Mouse (Mus musculus): Measurements from ENCODE around the gene Ccdc43. TPM values are rescaled to one million over a fixed set of nuclear protein-coding genes. Genes with fewer than 3 reads are reported as not detected.

The Ccdc43 gene
- polyA plus RNA-seq, 1 experiment from 2014 or later, result 54.9 TPM

Small RNAs within 50 kb of the gene (microRNA-seq; reads per million reads assigned to microRNA genes)
- not detected for gene Gm22920

Other genes starting within 250 kb of the Ccdc43 start
- gene Itga2b, start 227.7 kb downstream of the Ccdc43 start, polyA plus RNA-seq (2016; fragmentation: Nextera tagmentation; extraction: Ambion mirVana), result 6.9 and 7.0 TPM in 2 replicates
- 66.5 and 77.6 TPM in 2 replicates for gene Gpatch8, start 141.4 kb downstream of the Ccdc43 start, polyA plus RNA-seq (2016; fragmentation: Nextera tagmentation; extraction: Ambion mirVana)
- gene Gm11627, start 118.3 kb downstream of the Ccdc43 start, polyA plus RNA-seq (2016; fragmentation: Nextera tagmentation; extraction: Ambion mirVana), result 5.3 and 7.4 TPM in 2 replicates
- 77.9 and 82.7 TPM in 2 replicates for gene Fzd2, start 93.4 kb downstream of the Ccdc43 start, polyA plus RNA-seq (2016; fragmentation: Nextera tagmentation; extraction: Ambion mirVana)
- 0.98 and 1.3 TPM in 2 replicates for gene Meioc, start 34.1 kb downstream of the Ccdc43 start, polyA plus RNA-seq (2016; fragmentation: Nextera tagmentation; extraction: Ambion mirVana)
- 20.9 and 22.2 TPM in 2 replicates for gene Adam11, start 63.7 kb upstream of the Ccdc43 start, polyA plus RNA-seq (2016; fragmentation: Nextera tagmentation; extraction: Ambion mirVana)
- 117 and 118 TPM in 2 replicates for gene Gjc1, start 121.9 kb upstream of the Ccdc43 start, polyA plus RNA-seq (2016; fragmentation: Nextera tagmentation; extraction: Ambion mirVana)
- gene Higd1b, start 138.1 kb upstream of the Ccdc43 start, polyA plus RNA-seq (2016; fragmentation: Nextera tagmentation; extraction: Ambion mirVana), result not detected in 2 replicates
- 260 and 269 TPM in 2 replicates for gene Eftud2, start 183.2 kb upstream of the Ccdc43 start, polyA plus RNA-seq (2016; fragmentation: Nextera tagmentation; extraction: Ambion mirVana)
- 0.99 and 1.1 TPM in 2 replicates for gene Ccdc103, start 183.4 kb upstream of the Ccdc43 start, polyA plus RNA-seq (2016; fragmentation: Nextera tagmentation; extraction: Ambion mirVana)
- not detected in 2 replicates for gene Fam187a, start 187.4 kb upstream of the Ccdc43 start, polyA plus RNA-seq (2016; fragmentation: Nextera tagmentation; extraction: Ambion mirVana)
- 0.25 and 0.41 TPM in 2 replicates for gene Gfap, start 203.1 kb upstream of the Ccdc43 start, polyA plus RNA-seq (2016; fragmentation: Nextera tagmentation; extraction: Ambion mirVana)
- gene Kif18b, start 227.3 kb upstream of the Ccdc43 start, polyA plus RNA-seq (2016; fragmentation: Nextera tagmentation; extraction: Ambion mirVana), result 10.3 and 13.1 TPM in 2 replicates
- gene C1ql1, start 248.9 kb upstream of the Ccdc43 start, polyA plus RNA-seq (2016; fragmentation: Nextera tagmentation; extraction: Ambion mirVana), result 1.3 and 1.6 TPM in 2 replicates

Data from limb, embryonic 12.5 days (tissue).